Mouse (Mus musculus) CD4-positive, CD25-positive, alpha-beta regulatory T cell, adult 2 months (primary cell): ENCODE data around the gene Abcd3.

Experiments used
- DNase-seq: peaks from one replicate; pipeline ENCODE4 v3.0.0-alpha.2; 2012; ENCODE audit warnings: low read depth, low spot score

The Abcd3 gene

GRCm38 (mm10) chr3:121814877-121815548, at the start of gene Abcd3:
TSS of gene Abcd3 (minus strand) at chr3:121815302.
- peak; percentile 79 for DNase-seq

- DNase-seq, result no peak
Measured at GRCm38 (mm10) chr3:121859142-121859541, 44.0 kb upstream of the Abcd3 start.

DNA sequence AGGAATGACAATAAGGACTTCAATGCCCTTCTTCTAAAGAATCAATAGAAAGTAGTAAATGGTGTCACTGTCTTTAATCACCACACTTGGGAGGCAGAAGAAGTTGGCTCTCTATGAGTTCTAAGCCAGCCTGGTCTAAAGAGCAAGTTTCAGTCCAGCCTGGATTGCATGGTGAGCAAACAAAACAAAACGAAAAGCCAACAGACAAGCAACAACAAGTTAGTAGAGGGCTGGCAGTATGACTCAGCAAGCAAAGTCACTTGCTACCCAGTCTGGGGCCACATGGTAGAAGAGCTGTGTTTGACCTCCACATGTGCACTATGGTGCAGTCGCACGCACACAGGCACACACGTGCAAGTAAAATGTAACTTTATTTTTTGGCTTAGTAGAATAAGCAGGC, 41.0 kb upstream of the Abcd3 start:
- DNase-seq, result no peak

- no peak for DNase-seq
Measured at GRCm38 (mm10) chr3:121853781-121854520, 38.8 kb upstream of the Abcd3 start.

DNA sequence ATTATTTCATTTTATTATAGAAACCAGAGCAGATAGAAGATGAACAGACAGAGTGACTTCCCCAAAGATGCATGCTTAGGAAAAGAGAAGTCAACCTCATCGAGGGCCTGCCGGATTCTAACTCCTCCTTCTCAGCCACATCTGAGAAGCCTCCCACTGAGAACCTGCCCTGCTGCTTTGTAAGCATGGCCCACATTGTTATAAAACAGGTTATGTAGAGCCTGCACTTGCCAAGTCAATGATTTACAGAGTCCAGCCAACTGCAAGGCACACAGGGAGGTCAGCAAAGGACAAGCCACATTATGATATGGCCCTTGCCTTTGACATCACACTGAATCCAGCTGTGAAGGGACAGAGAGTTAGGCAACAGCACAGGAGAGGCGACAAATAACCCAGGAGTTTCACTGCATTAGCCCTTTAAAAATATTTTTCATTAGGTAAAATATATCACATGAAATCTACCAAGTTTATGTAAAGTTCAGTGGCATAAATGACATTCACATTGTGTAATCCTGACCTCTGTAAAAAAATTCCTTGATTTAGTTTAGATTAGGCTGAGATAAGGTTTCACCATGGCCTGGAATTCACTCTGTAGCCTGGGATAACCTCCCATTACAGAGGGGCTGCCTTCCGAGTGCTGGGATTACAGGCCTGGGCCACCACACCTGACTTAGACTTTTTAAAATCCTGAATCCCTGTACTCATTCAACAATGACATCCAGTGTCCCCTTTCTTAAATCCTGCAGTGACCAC, 37.1 kb upstream of the Abcd3 start:
- DNase-seq, result no peak

- DNase-seq, result no peak
Measured at GRCm38 (mm10) chr3:121851006-121851405, 35.9 kb upstream of the Abcd3 start.

- DNase-seq, result no peak
Measured at GRCm38 (mm10) chr3:121850381-121850780, 35.3 kb upstream of the Abcd3 start.

GRCm38 (mm10) chr3:121847296-121847695, 32.2 kb upstream of the Abcd3 start:
- DNase-seq, result no peak

- no peak for DNase-seq
Measured at GRCm38 (mm10) chr3:121844658-121845057, 29.6 kb upstream of the Abcd3 start.

- DNase-seq, result no peak
Measured at GRCm38 (mm10) chr3:121844013-121844412, 28.9 kb upstream of the Abcd3 start.

GRCm38 (mm10) chr3:121843254-121843653, 28.2 kb upstream of the Abcd3 start:
- no peak for DNase-seq

GRCm38 (mm10) chr3:121842306-121842860, 27.3 kb upstream of the Abcd3 start:
- no peak for DNase-seq

- DNase-seq, result no peak
Measured at GRCm38 (mm10) chr3:121841412-121842014, 26.4 kb upstream of the Abcd3 start.

- no peak for DNase-seq
Measured at GRCm38 (mm10) chr3:121840351-121840750, 25.2 kb upstream of the Abcd3 start.

- DNase-seq, result no peak
Measured at GRCm38 (mm10) chr3:121834732-121835131, 19.6 kb upstream of the Abcd3 start.

- no peak for DNase-seq
Measured at GRCm38 (mm10) chr3:121834250-121834649, 19.1 kb upstream of the Abcd3 start.

DNA sequence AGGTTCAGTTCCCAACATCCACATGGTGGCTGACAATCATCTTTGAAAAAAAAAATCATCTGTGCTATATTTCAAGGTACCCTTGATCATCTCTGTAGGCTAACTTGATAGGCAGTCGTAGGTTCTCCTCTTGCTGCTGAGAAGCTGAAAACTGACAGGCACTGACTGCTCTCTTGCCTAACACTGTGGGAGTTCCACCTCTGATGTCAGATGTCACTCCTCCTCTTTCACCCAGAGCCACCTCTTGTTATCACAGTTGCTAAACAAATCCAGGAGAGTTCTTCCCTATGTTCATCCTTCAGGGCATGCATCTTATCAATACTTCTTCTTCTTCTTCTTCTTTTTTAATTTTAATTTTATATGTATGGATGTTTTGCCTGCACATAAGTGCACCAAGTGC, 10.0 kb upstream of the Abcd3 start:
- DNase-seq, result no peak

DNA sequence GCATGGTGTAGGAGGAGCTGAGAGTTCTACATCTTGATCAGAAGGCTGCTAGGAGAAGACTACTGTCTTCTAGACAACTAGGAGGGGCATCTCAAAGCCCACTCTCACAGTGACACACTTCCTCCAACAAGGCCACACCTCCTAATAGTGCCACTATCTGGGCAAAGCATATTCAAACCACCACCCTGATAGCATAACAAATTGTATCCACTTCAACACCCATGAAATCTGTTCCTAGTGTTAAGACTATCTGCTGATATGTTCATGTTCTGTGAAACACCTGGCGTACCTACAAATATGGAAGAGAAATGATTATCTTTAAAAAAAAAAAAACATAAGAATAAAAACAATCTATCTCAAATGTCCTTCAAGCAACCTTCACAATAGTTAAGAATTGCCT, 9.2 kb upstream of the Abcd3 start:
- no peak for DNase-seq

- DNase-seq, result no peak
Measured at GRCm38 (mm10) chr3:121822643-121823042, 7.5 kb upstream of the Abcd3 start.

GRCm38 (mm10) chr3:121821559-121822143, 6.5 kb upstream of the Abcd3 start:
- no peak for DNase-seq

- no peak for DNase-seq
Measured at GRCm38 (mm10) chr3:121819693-121820200, 4.6 kb upstream of the Abcd3 start.
